Mouse (Mus musculus) heart, embryonic 14.5 days (tissue): ENCODE results near the gene Zfp36l1. TPM values are rescaled to one million over a fixed set of nuclear protein-coding genes. Genes with fewer than 3 reads are reported as not detected.
A peak's percentile ranks its signal among the peaks of the same experiment; 100 is the strongest.

ENCODE experiments used
- ATAC-seq: fragments of 200-750 bp; cut with Nextera tagmentation; 2 replicates; pipeline ENCODE4 v1.8.0; 2017; ENCODE audit warnings: low read depth, moderate TSS enrichment; ENCODE audit not compliant: insufficient number of reproducible peaks, insufficient read depth, low FRiP score
- H3K27ac ChIP-seq, 2 experiments: fragments of 200-500 bp in 1 of 2; fragments of 300-500 bp in 1 of 2; sonication (generic) in 1 of 2; replicated peaks in 1 of 2; 2 replicates each; pipeline ENCODE4 v1.5.1; 2012 to 2014; ENCODE audit warnings: low read depth in 2 of 2, low read length in 2 of 2, control low read depth in 1 of 2, mild to moderate bottlenecking in 1 of 2, mixed read lengths in 1 of 2; ENCODE audit not compliant: control insufficient read depth in 1 of 2, insufficient read depth in 1 of 2
- H3K27me3 ChIP-seq: fragments of 300-500 bp; sonication (generic); 2 replicates; pipeline ENCODE4 v1.6.1; 2014; ENCODE audit warnings: mild to moderate bottlenecking, low read length, control low read depth; ENCODE audit not compliant: control insufficient read depth, insufficient read depth
- H3K36me3 ChIP-seq: fragments of 300-500 bp; sonication (generic); 2 replicates; pipeline ENCODE4 v1.6.1; 2014; ENCODE audit warnings: mild to moderate bottlenecking, control low read depth, low read length, mixed read lengths; ENCODE audit not compliant: control insufficient read depth, insufficient read depth
- H3K4me1 ChIP-seq, 2 experiments: fragments of 200-500 bp in 1 of 2; fragments of 300-500 bp in 1 of 2; sonication (generic) in 1 of 2; 2 replicates each; pipeline ENCODE4 v1.6.1; 2012 to 2014; ENCODE audit warnings: low read length in 2 of 2, control low read depth in 1 of 2, mixed read lengths in 1 of 2; ENCODE audit not compliant: control insufficient read depth in 2 of 2, insufficient read depth in 2 of 2
- H3K4me2 ChIP-seq: fragments of 300-500 bp; sonication (generic); 2 replicates; pipeline ENCODE4 v1.6.1; 2014; ENCODE audit warnings: mild to moderate bottlenecking, low read length
- H3K4me3 ChIP-seq, 2 experiments: fragments of 200-500 bp in 1 of 2; fragments of 300-500 bp in 1 of 2; sonication (generic) in 1 of 2; 2 replicates each; pipeline ENCODE4 v1.5.1; 2012 to 2014; ENCODE audit warnings: low read length in 2 of 2, mild to moderate bottlenecking in 2 of 2, control low read depth in 1 of 2, low read depth in 1 of 2, moderate library complexity in 1 of 2; ENCODE audit not compliant: control insufficient read depth in 1 of 2, insufficient read depth in 1 of 2
- H3K9ac ChIP-seq: fragments of 300-500 bp; sonication (generic); 2 replicates; pipeline ENCODE4 v1.6.1; 2014; ENCODE audit warnings: mild to moderate bottlenecking, low read length
- H3K9me3 ChIP-seq: fragments of 300-500 bp; sonication (generic); 2 replicates; pipeline ENCODE4 v1.6.1; 2016; ENCODE audit warnings: low read length, control low read depth; ENCODE audit not compliant: control insufficient read depth
- WGBS: fragments of 180-500 bp; shearing (Covaris S2); extraction: QIAGEN DNeasy Blood & Tissue Kit; methylation state at CpG from one replicate; pipeline ENCODE4 v1.1.7; 2014; 5-methylcytosine and 5-hydroxymethylcytosine counted together
- polyA plus RNA-seq: library from polyadenylated mRNA; unstranded; fragments of >200 nt; fragmentation: Nextera tagmentation; extraction: Ambion mirVana; gene quantifications from 2 replicates; pipeline ENCODE4 v1.2.1, GENCODE M21; 2014

Gene Zfp36l1
- polyA plus RNA-seq, 1 experiment from 2014 or later = 125 TPM

GRCm38 (mm10) chr12:80063402-80064150 lies 49.2 kb downstream of the Zfp36l1 start:
- Histone ChIP-seq H3K27ac (peak overlapping the region in 1 of 2 experiments; percentile 92; a peak in 2 of 4 replicates), H3K9ac (no peak overlapping the region), H3K4me3 (no peak overlapping the region), H3K4me1 (peaks cover 44 to 52% of the 10 kb centered on the region in 2 experiments), H3K27me3 (no peaks in the 10 kb centered on the region), H3K36me3 (no peaks in the 10 kb centered on the region), H3K4me2 (no peak overlapping the region), H3K9me3 (no peaks in the 10 kb centered on the region)
- ATAC-seq = no peak
- 57% methylated on average over 7 of the region's 7 CpGs for WGBS

- no peak for ATAC-seq
- peak overlapping the region; percentile 19; the same call in 1 of the 2 replicates for H3K4me2 ChIP-seq
Measured at GRCm38 (mm10) chr12:80062410-80063401, 50.1 kb downstream of the Zfp36l1 start.

GRCm38 (mm10) chr12:80061810-80062209 lies 51.0 kb downstream of the Zfp36l1 start:
- no peaks in the 10 kb centered on the region for H3K9me3 ChIP-seq
- WGBS = 5% methylated on average over 5 of the region's 5 CpGs
- H3K9ac ChIP-seq = 0 out of 2 replicates have a peak overlapping the region, but pooled peaks have one; percentile 62
- no peak overlapping the region for H3K4me3 ChIP-seq
- H3K36me3 ChIP-seq = no peaks in the 10 kb centered on the region
- ATAC-seq = peak; percentile 76
- H3K27ac ChIP-seq = peak overlapping the region; percentile 79 to 92
- H3K4me2 ChIP-seq = peak overlapping the region; percentile 19; the same call in 1 of the 2 replicates
- no peaks in the 10 kb centered on the region for H3K27me3 ChIP-seq
- peaks cover 44 to 52% of the 10 kb centered on the region in 2 experiments for H3K4me1 ChIP-seq

More at GRCm38 (mm10) chr12:80062410-80063401, 50.1 kb downstream of the Zfp36l1 start:
- H3K4me3 ChIP-seq = no peak overlapping the region
- H3K36me3 ChIP-seq = no peaks in the 10 kb centered on the region
- no peaks in the 10 kb centered on the region for H3K9me3 ChIP-seq
- peaks cover 44 to 52% of the 10 kb centered on the region in 2 experiments for H3K4me1 ChIP-seq
- 22% methylated on average over 6 of the region's 6 CpGs for WGBS
- H3K27me3 ChIP-seq = no peaks in the 10 kb centered on the region
- H3K27ac ChIP-seq = peak overlapping the region; percentile 79 to 92
- peak overlapping the region; percentile 62 for H3K9ac ChIP-seq

DNA sequence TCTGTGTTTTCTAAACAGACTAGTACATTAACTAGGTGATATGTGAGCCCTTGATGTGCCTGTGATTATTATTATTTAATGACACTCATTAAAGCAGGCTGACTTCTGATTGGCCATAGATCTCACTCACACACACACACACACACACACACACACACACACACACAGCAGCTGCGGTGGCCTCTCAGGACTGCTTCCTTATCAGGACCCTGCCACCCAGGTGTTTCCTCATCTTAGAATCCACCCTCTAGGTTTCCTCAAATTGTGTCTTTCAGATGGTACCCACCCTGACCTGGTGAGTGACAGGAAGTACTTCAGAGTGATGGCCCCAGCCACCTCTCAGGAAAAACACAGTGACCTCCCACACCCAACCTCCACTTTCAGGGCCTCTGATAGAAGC lies 52.0 kb downstream of the Zfp36l1 start:
- Histone ChIP-seq H3K27ac (peak overlapping the region; percentile 79 to 92; a peak in 3 of 4 replicates), H3K4me3 (no peak overlapping the region), H3K9ac (no peak overlapping the region), H3K4me2 (no peak overlapping the region), H3K9me3 (no peaks in the 10 kb centered on the region), H3K36me3 (no peaks in the 10 kb centered on the region), H3K4me1 (peaks cover 44 to 52% of the 10 kb centered on the region in 2 experiments), H3K27me3 (no peaks in the 10 kb centered on the region)
- no peak for ATAC-seq
- WGBS = 31% methylated on average over 1 of the region's 1 CpGs

DNA sequence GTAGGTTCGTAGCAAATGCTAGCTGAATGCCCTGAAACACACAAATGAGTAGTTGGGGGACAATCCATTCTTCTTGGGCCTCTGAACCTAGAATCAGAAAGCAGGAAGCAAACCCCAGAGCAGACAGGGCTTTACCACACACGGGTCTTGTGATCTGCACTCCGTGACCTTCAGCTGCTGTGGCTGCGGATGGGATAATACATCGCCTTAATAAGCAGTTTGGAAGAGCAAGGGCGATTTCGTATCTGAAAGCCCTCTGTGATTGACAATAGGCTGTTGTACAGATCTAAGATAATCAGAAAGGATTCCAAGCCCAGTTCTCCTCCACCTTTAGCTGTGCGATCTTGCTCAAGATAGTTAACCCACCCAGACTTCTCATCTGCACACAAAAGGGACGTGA lies 52.5 kb downstream of the Zfp36l1 start:
- no peaks in the 10 kb centered on the region for H3K27me3 ChIP-seq
- ATAC-seq = no peak
- no peak overlapping the region for H3K4me3 ChIP-seq
- no peak overlapping the region for H3K4me2 ChIP-seq
- peak overlapping the region in 1 of 2 experiments; percentile 92; a peak in 1 of 4 replicates for H3K27ac ChIP-seq
- no peak overlapping the region for H3K9ac ChIP-seq
- H3K9me3 ChIP-seq = no peaks in the 10 kb centered on the region
- no peaks in the 10 kb centered on the region for H3K36me3 ChIP-seq
- H3K4me1 ChIP-seq = peaks cover 44 to 52% of the 10 kb centered on the region in 2 experiments
- WGBS = 61% methylated on average over 9 of the region's 9 CpGs

- Histone ChIP-seq H3K9ac (no peak overlapping the region), H3K4me2 (no peak overlapping the region), H3K27me3 (no peaks in the 10 kb centered on the region), H3K4me3 (no peak overlapping the region), H3K4me1 (peaks cover 44 to 52% of the 10 kb centered on the region in 2 experiments), H3K27ac (0 out of 4 replicates have a peak overlapping the region, but pooled peaks of 1 of the 2 experiments have one; percentile 92), H3K9me3 (no peaks in the 10 kb centered on the region), H3K36me3 (no peaks in the 10 kb centered on the region)
- WGBS = 75% methylated on average over 5 of the region's 5 CpGs
- ATAC-seq = no peak
Measured at GRCm38 (mm10) chr12:80059773-80060328, 53.0 kb downstream of the Zfp36l1 start.
